Mouse (Mus musculus): ENCODE measurements around the gene Lamp2.

GRCm38 (mm10) chrX:38439629-38440028 is 16.6 kb downstream of the Lamp2 start:
- TF ChIP-seq POLR2A (IDR thresholded peaks at IDR 0.05; ENCODE audit: borderline replicate concordance, extremely low read depth, insufficient read depth, insufficient read length, poor library complexity, severe bottlenecking) (no peak), CTCF (IDR thresholded peaks at IDR 0.05; ENCODE audit: borderline replicate concordance, extremely low read depth, insufficient read depth, insufficient read length) (no peak)

All from brain, embryonic 14.5 days (tissue).